Mouse (Mus musculus) testis, adult 2 months (tissue): Measurements from ENCODE around the gene Endod1.

Experiments used
- CTCF ChIP-seq: fragments of 200-500 bp; IDR thresholded peaks from 2 replicates; pipeline ENCODE4 v1.5.1; 2012; ENCODE audit warnings: low read depth, mild to moderate bottlenecking, inconsistent platforms, low read length, moderate library complexity; ENCODE audit not compliant: control insufficient read depth, insufficient read depth, insufficient replicate concordance
- POLR2A ChIP-seq: fragments of 200-500 bp; IDR thresholded peaks from 2 replicates; pipeline ENCODE4 v1.6.1; 2012; ENCODE audit warnings: low read depth, mild to moderate bottlenecking, inconsistent platforms, low read length, moderate library complexity; ENCODE audit not compliant: control insufficient read depth

- TF ChIP-seq CTCF (no peak), POLR2A (no peak)
Observed at GRCm38 (mm10) chr9:14365481-14366125, 15.7 kb downstream of the Endod1 start.
